19 mouse cellular contexts compared by ENCODE assay signal in the genomic region with DNA sequence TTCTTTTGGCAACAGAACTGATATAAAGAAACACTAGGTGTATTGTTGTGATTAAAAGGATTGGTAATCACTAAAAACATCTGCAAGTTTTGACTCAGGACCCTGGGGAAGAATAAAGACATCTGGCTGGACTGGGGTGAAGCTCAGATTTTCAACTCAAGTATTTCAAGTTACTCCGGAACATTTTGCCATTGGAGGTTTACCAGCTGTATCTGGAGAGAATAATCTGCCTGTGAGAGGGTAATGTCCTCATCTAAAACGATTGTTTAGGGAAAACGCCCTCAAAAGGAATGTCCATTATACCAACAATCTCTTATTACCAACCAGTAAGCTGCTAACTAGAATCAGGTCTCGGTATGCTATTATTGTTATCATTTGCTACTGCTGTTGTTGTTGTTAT.
DNase-seq lines count a peak whose midpoint lies in the region.
"Had no signal": no experiment of that assay in that cellular context is flagged by ENCODE, and none has a peak within 500 bp of the region (broad histone marks: within the 10 kb centered on the region; RNA-seq: fewer than 3 reads in every experiment).

No protein-coding gene starts in this region.

- DNase-seq in gastrocnemius, adult 18-20 months (ENCODE audit: low spot score): peak; percentile 28
- no peak for DNase-seq in gastrocnemius, adult 8-10 months (ENCODE audit: low spot score in 2 of 2)
- peak; percentile 67 for DNase-seq in 3T3-L1 (ENCODE audit: low read depth, low spot score)
- peak; percentile 17 for DNase-seq in ZHBTc4 (ENCODE audit: low read depth, low spot score)
- DNase-seq in MN1 (ENCODE audit: low spot score): no peak
- DNase-seq in heart, postnatal 14 days: no peak
- DNase-seq: adrenal gland, adult 8-10 months; adrenal gland, postnatal 25 days; cerebellum, adult 11-12 months; cerebellum, adult 8-10 months; cerebellum, postnatal 10 days; cerebellum, postnatal 36 days; embryo, embryonic 11 days; gastrocnemius, adult 2 months; gastrocnemius, postnatal 25 days; heart, adult 18-20 months; heart, postnatal 10 days; heart, postnatal 4 days; kidney, adult 18-20 months had no signal

- intact Hi-C loops in heart, postnatal 14 days (cut with DNase I): no loop called here

Comparison
In these comparisons a context has a peak if more than half of its experiments do, and no peak if none do; other contexts are left out.
1. DNase-seq: peak in gastrocnemius, adult 18-20 months (single experiment), 3T3-L1 (single experiment) and ZHBTc4 (single experiment); none in gastrocnemius, adult 8-10 months (0 of 2), MN1 (single experiment) and heart, postnatal 14 days (0 of 2).